Mouse (Mus musculus): Measurements from ENCODE around the gene Zcchc13. TPM values are rescaled to one million over a fixed set of nuclear protein-coding genes. Genes with fewer than 3 reads are reported as not detected.
"Not testable (repeated sequence)": the region's sequence is repeated elsewhere in the genome, so short reads cannot be mapped to it uniquely, and the experiment has no call there.

Zcchc13 gene
- polyA plus RNA-seq, 1 experiment from 2014 or later, result not detected

- Histone ChIP-seq H3K9ac (no peak overlapping the region), H3K27ac (no peak overlapping the region), H3K4me1 (replicated peaks) (no peaks in the 10 kb centered on the region), H3K4me2 (no peak overlapping the region), H3K9me3 (replicated peaks) (no peaks in the 10 kb centered on the region), H3K36me3 (no peaks in the 10 kb centered on the region), H3K27me3 (no peaks in the 10 kb centered on the region), H3K4me3 (replicated peaks) (no peak overlapping the region)
- 69% methylated on average over 5 of the region's 5 CpGs for WGBS (ENCODE audit: insufficient replicate concordance)
- ATAC-seq (ENCODE audit: low read depth), result no peak
- no peak for DNase-seq
Observed at GRCm38 (mm10) chrX:103638566-103638965, 8.2 kb downstream of the Zcchc13 start.

GRCm38 (mm10) chrX:103644301-103644700, 13.9 kb downstream of the Zcchc13 start:
- ATAC-seq (ENCODE audit: low read depth) (no peak), DNase-seq (no peak)
- Histone ChIP-seq H3K36me3 (no peaks in the 10 kb centered on the region), H3K27ac (no peak overlapping the region), H3K4me3 (replicated peaks) (no peak overlapping the region), H3K4me1 (replicated peaks) (no peaks in the 10 kb centered on the region), H3K27me3 (no peaks in the 10 kb centered on the region), H3K4me2 (no peak overlapping the region), H3K9ac (no peak overlapping the region), H3K9me3 (replicated peaks) (no peaks in the 10 kb centered on the region)
- WGBS (ENCODE audit: insufficient replicate concordance), result 70% methylated on average over 1 of the region's 1 CpGs

- Histone ChIP-seq H3K4me2 (no peak overlapping the region), H3K4me3 (replicated peaks) (no peak overlapping the region), H3K36me3 (no peaks in the 10 kb centered on the region), H3K9me3 (replicated peaks) (no peaks in the 10 kb centered on the region), H3K9ac (no peak overlapping the region), H3K4me1 (replicated peaks) (no peaks in the 10 kb centered on the region), H3K27ac (no peak overlapping the region), H3K27me3 (no peaks in the 10 kb centered on the region)
- no peak for DNase-seq
- WGBS (ENCODE audit: insufficient replicate concordance), result 57% methylated on average over 1 of the region's 1 CpGs
- ATAC-seq (ENCODE audit: low read depth), result no peak
Observed at GRCm38 (mm10) chrX:103652048-103652447, 21.7 kb downstream of the Zcchc13 start.

- no peak overlapping the region for H3K9ac ChIP-seq
- no peak for DNase-seq
Observed at GRCm38 (mm10) chrX:103653021-103653420, 22.6 kb downstream of the Zcchc13 start.

GRCm38 (mm10) chrX:103658985-103659384, 28.6 kb downstream of the Zcchc13 start:
- H3K4me2 ChIP-seq, result no peak overlapping the region
- no peak overlapping the region for H3K9ac ChIP-seq
- ATAC-seq (ENCODE audit: low read depth) (no peak), DNase-seq (no peak)
- 54% methylated on average over 4 of the region's 4 CpGs for WGBS (ENCODE audit: insufficient replicate concordance)
- H3K9me3 ChIP-seq (replicated peaks), result no peaks in the 10 kb centered on the region
- peaks cover 6% of the 10 kb centered on the region; the same call in 1 of the 2 replicates for H3K27me3 ChIP-seq
- no peaks in the 10 kb centered on the region for H3K36me3 ChIP-seq
- H3K4me1 ChIP-seq (replicated peaks), result no peaks in the 10 kb centered on the region
- no peak overlapping the region for H3K4me3 ChIP-seq (replicated peaks)
- no peak overlapping the region for H3K27ac ChIP-seq

More at GRCm38 (mm10) chrX:103653021-103653420, 22.6 kb downstream of the Zcchc13 start:
- 53% methylated on average over 2 of the region's 2 CpGs for WGBS (ENCODE audit: insufficient replicate concordance)
- Histone ChIP-seq H3K4me2 (no peak overlapping the region), H3K27ac (no peak overlapping the region), H3K9me3 (replicated peaks) (no peaks in the 10 kb centered on the region), H3K36me3 (no peaks in the 10 kb centered on the region), H3K4me1 (replicated peaks) (no peaks in the 10 kb centered on the region), H3K27me3 (no peaks in the 10 kb centered on the region), H3K4me3 (replicated peaks) (no peak overlapping the region)
- no peak for ATAC-seq (ENCODE audit: low read depth)

GRCm38 (mm10) chrX:103664445-103664844, 34.1 kb downstream of the Zcchc13 start:
- not testable (repeated sequence) for H3K27ac ChIP-seq; H3K9ac ChIP-seq; H3K4me1 ChIP-seq (replicated peaks); H3K4me2 ChIP-seq; H3K4me3 ChIP-seq (replicated peaks); H3K9me3 ChIP-seq (replicated peaks); DNase-seq; ATAC-seq (ENCODE audit: low read depth); H3K36me3 ChIP-seq; H3K27me3 ChIP-seq
- 50% methylated on average over 10 of the region's 10 CpGs for WGBS (ENCODE audit: insufficient replicate concordance)

- H3K27ac ChIP-seq, result no peak overlapping the region
- H3K9me3 ChIP-seq (replicated peaks), result no peaks in the 10 kb centered on the region
- H3K27me3 ChIP-seq, result no peaks in the 10 kb centered on the region; the same call in 1 of the 2 replicates
- ATAC-seq (ENCODE audit: low read depth) (no peak), DNase-seq (no peak)
- H3K4me3 ChIP-seq (replicated peaks), result no peak overlapping the region
- H3K4me2 ChIP-seq, result no peak overlapping the region
- H3K4me1 ChIP-seq (replicated peaks), result no peaks in the 10 kb centered on the region
- H3K9ac ChIP-seq, result no peak overlapping the region
- no peaks in the 10 kb centered on the region for H3K36me3 ChIP-seq
Observed at GRCm38 (mm10) chrX:103670245-103670644, 39.9 kb downstream of the Zcchc13 start.

- Histone ChIP-seq H3K4me2 (no peak overlapping the region), H3K9me3 (replicated peaks) (no peaks in the 10 kb centered on the region), H3K27me3 (peaks cover 3% of the 10 kb centered on the region; the same call in 1 of the 2 replicates), H3K4me3 (replicated peaks) (no peak overlapping the region), H3K9ac (no peak overlapping the region), H3K36me3 (no peaks in the 10 kb centered on the region), H3K27ac (no peak overlapping the region), H3K4me1 (replicated peaks) (no peaks in the 10 kb centered on the region)
- no peak for DNase-seq
- ATAC-seq (ENCODE audit: low read depth), result no peak
- WGBS (ENCODE audit: insufficient replicate concordance), result 50% methylated on average over 3 of the region's 3 CpGs
Observed at GRCm38 (mm10) chrX:103673761-103674160, 43.4 kb downstream of the Zcchc13 start.

GRCm38 (mm10) chrX:103674674-103675073, 44.3 kb downstream of the Zcchc13 start:
- whole genome bisulfite sequencing (ENCODE audit: insufficient replicate concordance), result 24% methylated on average over 2 of the region's 2 CpGs
- Histone ChIP-seq H3K4me2 (no peak overlapping the region), H3K9me3 (replicated peaks) (no peaks in the 10 kb centered on the region), H3K27ac (no peak overlapping the region), H3K4me3 (replicated peaks) (no peak overlapping the region), H3K27me3 (peaks cover 3% of the 10 kb centered on the region; the same call in 1 of the 2 replicates), H3K9ac (no peak overlapping the region), H3K36me3 (no peaks in the 10 kb centered on the region), H3K4me1 (replicated peaks) (no peaks in the 10 kb centered on the region)
- DNase-seq (no peak), ATAC-seq (ENCODE audit: low read depth) (no peak)

Other genes starting within 250 kb of the Zcchc13 start
- gene Tsx, start 216.1 kb upstream of the Zcchc13 start, polyA plus RNA-seq (2015; fragmentation: Nextera tagmentation; extraction: Ambion mirVana), result not detected in 2 replicates
- not detected in 2 replicates for gene Gm26992, start 208.6 kb upstream of the Zcchc13 start, polyA plus RNA-seq (2015; fragmentation: Nextera tagmentation; extraction: Ambion mirVana)
- gene Slc16a2, start 191.4 kb downstream of the Zcchc13 start, polyA plus RNA-seq (2015; fragmentation: Nextera tagmentation; extraction: Ambion mirVana), result 3.5 and 5.1 TPM in 2 replicates

All from liver, embryonic 13.5 days (tissue).